Mouse (Mus musculus) lung, adult 2 months (tissue): ENCODE data around the gene Uvrag.

ENCODE experiments used
- CTCF ChIP-seq: fragments of 200-500 bp; IDR thresholded peaks from 2 replicates; pipeline ENCODE4 v1.5.1; 2011; ENCODE audit warnings: mild to moderate bottlenecking, low read length, control low read depth; ENCODE audit not compliant: insufficient read depth
- POLR2A ChIP-seq: fragments of 200-500 bp; IDR thresholded peaks from 2 replicates; pipeline ENCODE4 v1.6.1; 2011; ENCODE audit warnings: low read depth, mild to moderate bottlenecking, control low read depth, low read length, borderline replicate concordance; ENCODE audit errors: extremely low read depth

- TF ChIP-seq CTCF (no peak), POLR2A (no peak)
Measured at GRCm38 (mm10) chr7:99003231-99003630, 137.7 kb downstream of the Uvrag start.
